Mouse (Mus musculus) left cerebral cortex, postnatal 36 days (tissue): ENCODE measurements at regions not wholly inside any gene's neighbourhood (a gene's known extent, or its start where the extent isn't known, plus 50 kb on each side); places are given as distances from the start of the nearest gene placed in this dataset.

Experiments used
- DNase-seq, 2 experiments: peaks; one replicate each; pipeline ENCODE4 v3.0.0; 2021 to 2022; ENCODE audit warnings: low spot score in 2 of 2, mixed read lengths in 1 of 2
- intact Hi-C: fragments of 180-260 bp; cut with DNase I; formaldehyde crosslinking; loops from one replicate; pipeline ENCODE4 v1.15.1; 2025

GRCm38 (mm10) chr13:89463746-89464145, 75.8 kb upstream of the Hapln1 start:
- DNase-seq: peak in 1 of 2 experiments; percentile 12
- intact Hi-C loops: no loop called here
